Mouse (Mus musculus) gastrocnemius, postnatal 25 days (tissue): ENCODE data around the gene Taok1. TPM values are rescaled to one million over a fixed set of nuclear protein-coding genes. Genes with fewer than 3 reads are reported as not detected.

Experiments used
- DNase-seq: peaks from one replicate; pipeline ENCODE4 v3.0.0; 2022
- total RNA-seq, 2 experiments: library from RNA; stranded (reverse); gene quantifications; 1 replicate in 1 of 2; 2 replicates in 1 of 2; pipeline ENCODE4 v1.2.3; 2021

Gene Taok1
- total RNA-seq, 2 experiments from 2014 or later = 35.5 to 36.1 TPM

DNA sequence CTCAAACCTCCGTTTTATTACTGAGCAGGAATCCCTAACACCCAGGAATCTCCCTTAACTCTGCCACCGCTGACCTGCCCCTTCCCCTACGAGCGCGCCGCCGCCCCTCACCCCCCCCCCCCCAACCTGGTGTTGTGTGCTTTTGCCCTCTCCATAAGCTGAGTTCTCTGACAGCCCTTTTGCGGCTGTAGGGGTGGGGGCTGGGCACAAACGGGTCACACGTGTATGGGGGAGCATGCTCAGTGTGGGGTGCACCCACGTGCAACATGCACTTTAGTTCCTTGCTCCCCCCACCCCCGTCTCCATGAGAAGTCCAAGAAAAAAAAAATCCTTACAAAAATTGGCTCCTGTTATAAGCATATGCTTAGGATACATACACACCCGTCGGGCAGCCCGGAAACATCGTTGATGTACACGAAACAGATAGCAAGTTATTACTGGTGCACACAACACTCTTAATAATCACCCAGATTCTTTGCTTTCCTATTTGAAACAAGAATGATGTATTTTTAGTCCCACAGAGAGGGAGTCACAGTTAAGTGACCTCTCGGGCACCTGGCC is 115.2 kb downstream of the Taok1 start:
- DNase-seq = peak; percentile 34

GRCm38 (mm10) chr11:77491502-77492291 is 115.9 kb downstream of the Taok1 start:
- DNase-seq = peak; percentile 75

- DNase-seq = peak; percentile 85
Observed at GRCm38 (mm10) chr11:77491123-77491501, 116.5 kb downstream of the Taok1 start.

- peak; percentile 6 for DNase-seq
Observed at GRCm38 (mm10) chr11:77490451-77490850, 117.2 kb downstream of the Taok1 start.

- peak; percentile 70 for DNase-seq
Observed at GRCm38 (mm10) chr11:77489591-77490235, 117.9 kb downstream of the Taok1 start, which contains the start of gene Ankrd13b. TSS of gene Ankrd13b (minus strand) at chr11:77489678.

GRCm38 (mm10) chr11:77488771-77489581 is 118.6 kb downstream of the Taok1 start:
- peak; percentile 16 for DNase-seq

DNA sequence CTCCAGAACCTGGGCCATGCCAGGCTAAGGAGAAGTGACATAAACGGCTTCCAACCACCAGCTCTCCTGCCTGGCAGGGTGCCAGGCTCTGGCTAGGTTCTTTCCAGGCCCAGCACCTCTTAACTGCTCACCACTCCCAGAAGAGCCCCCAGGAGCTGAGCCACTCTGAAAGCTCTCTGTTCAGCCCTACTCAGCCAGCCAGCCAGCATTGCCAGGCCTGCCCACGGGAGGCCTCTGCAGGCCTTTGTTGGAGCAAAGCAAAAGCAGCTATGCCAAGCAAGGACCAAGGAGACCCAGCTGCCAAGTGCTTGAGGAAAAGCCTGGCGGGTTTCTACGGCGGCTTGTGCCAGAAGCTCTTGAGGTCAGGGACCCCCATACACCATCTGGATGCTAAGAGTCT is 120.8 kb downstream of the Taok1 start:
- peak; percentile 7 for DNase-seq

DNA sequence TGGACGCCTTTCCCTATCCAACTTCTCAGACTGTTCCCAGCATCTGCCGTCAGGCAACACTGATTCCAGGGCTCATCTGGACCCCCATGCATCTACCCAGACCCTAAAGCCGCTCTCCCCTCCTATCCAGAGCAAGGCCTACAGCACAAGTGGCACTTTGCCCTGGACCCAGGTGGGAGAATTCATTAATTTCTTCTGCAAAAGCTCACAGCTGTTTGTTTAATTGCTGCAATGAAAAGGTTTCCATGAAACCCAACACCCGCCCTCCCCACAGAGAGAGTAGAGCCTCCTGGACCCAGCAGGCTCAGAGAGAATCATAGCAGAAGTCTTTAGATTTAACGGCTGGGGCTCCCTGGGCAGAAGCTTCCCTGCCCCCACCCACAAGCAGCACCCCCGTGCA is 122.4 kb downstream of the Taok1 start:
- DNase-seq = no peak

DNA sequence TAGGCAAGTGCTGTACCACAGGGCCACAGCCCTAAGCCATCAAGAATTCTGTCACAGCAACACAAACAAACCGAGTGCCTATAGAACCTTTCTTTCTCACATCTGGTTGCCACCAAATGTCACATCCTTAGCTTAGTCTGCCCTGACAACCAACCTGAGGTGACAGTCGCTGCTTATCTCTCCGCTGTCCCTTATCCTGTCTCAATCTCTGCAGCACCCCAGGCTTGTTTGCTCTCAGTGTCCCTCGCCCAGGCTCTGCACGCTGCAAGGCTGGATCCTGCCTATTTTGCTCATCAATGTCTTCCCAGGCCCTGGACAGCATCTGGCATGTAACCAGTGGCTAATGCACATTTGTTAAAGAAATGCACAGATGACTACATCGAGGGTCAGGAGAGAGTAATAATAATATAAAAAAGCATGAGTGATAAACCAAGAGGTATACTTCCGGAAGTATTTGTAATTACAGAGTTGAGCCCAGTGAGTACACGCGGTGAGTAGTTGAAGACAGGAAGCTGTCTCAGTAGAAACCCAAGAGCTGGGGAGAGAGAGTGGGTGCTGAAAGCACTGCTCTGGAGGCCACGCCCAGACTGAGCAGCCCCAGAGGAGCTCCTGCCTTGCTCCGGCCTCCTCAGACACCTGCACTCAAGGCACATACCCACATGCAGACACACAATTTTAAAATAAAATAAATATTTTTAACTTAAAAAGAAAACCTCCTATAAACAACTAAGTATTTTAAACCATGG is 123.9 kb downstream of the Taok1 start:
- DNase-seq = no peak

DNA sequence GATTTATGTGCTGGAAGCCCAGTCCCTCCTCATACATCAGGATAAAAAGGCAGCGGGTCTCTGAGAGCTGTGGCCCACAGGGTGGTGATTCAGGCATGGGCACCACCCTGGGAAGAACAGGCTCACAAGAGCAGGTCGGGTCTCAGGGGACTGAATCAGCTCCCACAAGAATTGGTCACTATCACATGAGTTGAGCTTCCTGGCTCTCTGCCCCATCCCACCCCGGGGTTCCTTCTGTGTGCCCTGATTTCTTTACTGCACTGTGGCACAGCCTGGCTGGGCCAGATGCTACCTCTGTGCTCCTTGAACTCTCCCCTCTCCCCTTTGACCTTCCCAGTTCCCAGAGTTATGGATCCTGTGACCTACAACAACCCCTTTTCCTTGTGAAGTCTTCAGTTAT is 124.6 kb downstream of the Taok1 start:
- no peak for DNase-seq

Other genes starting within 250 kb of the Taok1 start
- 100 to 1,000 TPM; 146 to 148 TPM for gene Coro6, start 145.4 kb downstream of the Taok1 start, total RNA-seq
- 1 to 10 TPM; 7.4 to 7.8 TPM for gene Ankrd13b, start 118.1 kb downstream of the Taok1 start, total RNA-seq
- 10 to 100 TPM; 24.1 to 24.6 TPM for gene Git1, start 114.3 kb downstream of the Taok1 start, total RNA-seq
- gene Abhd15, start 92.7 kb downstream of the Taok1 start, total RNA-seq = 1 to 10 TPM in 1 of 2 experiments, under 1 TPM in 1; 0.26 to 2.1 TPM
- gene Trp53i13, start 91.8 kb downstream of the Taok1 start, total RNA-seq = 1 to 10 TPM; 3.6 to 3.7 TPM
- gene Gm10392, start 88.6 kb downstream of the Taok1 start, total RNA-seq = not detected
- gene Nufip2, start 78.3 kb upstream of the Taok1 start, total RNA-seq = 10 to 100 TPM; 34.7 to 37.3 TPM
- gene Cryba1, start 117.5 kb upstream of the Taok1 start, total RNA-seq = not detected
- 100 to 1,000 TPM; 329 to 377 TPM for gene Myo18a, start 155.4 kb upstream of the Taok1 start, total RNA-seq
- not detected for gene Gm10277, start 179.9 kb upstream of the Taok1 start, total RNA-seq